Mouse (Mus musculus): ENCODE measurements around the gene Acads. TPM values are rescaled to one million over a fixed set of nuclear protein-coding genes. Genes with fewer than 3 reads are reported as not detected.

Acads gene
- polyA plus RNA-seq, 1 experiment = 95.9 TPM

DNA sequence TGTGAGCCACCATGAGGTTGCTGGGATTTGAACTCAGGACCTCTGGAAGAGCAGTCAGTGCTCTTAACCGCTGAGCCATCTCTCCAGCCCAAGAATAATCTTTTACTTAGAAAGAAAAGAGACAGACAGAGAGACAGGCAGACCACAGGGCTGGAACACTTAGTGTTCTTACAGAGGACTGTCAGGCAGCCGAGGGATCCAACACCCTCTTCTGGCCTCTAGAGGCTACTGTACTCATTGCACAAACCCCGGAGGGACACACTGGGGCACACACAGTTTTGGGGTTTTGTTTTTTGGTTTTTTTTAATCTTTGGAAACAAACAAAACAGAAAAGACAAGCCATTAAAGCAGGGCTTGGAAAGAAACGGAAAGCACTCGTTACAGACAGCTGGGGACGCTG is 10.2 kb upstream of the Acads start:
- TF ChIP-seq CTCF (IDR thresholded peaks at IDR 0.05; ENCODE audit: extremely low read depth, insufficient read length, insufficient replicate concordance, low read depth, low read length) = no peak
- no peak for TF ChIP-seq POLR2A (IDR thresholded peaks at IDR 0.05; ENCODE audit: low read depth, low read length)
- 92% methylated on average over 6 of the region's 6 CpGs for WGBS
- H3K4me1 ChIP-seq (ENCODE audit: control insufficient read depth, insufficient read depth, insufficient read length, low read length) = peaks cover 10% of the 10 kb centered on the region
- H3K27ac ChIP-seq (ENCODE audit: insufficient read depth, low read depth, low read length) = no peak overlapping the region
- H3K27me3 ChIP-seq (ENCODE audit: control insufficient read depth, insufficient read depth, low read length) = no peaks in the 10 kb centered on the region
- H3K4me3 ChIP-seq (ENCODE audit: low read depth, low read length) = no peak overlapping the region
- H3K36me3 ChIP-seq (ENCODE audit: control insufficient read depth, insufficient read depth, low read length) = peaks cover 28% of the 10 kb centered on the region

DNA sequence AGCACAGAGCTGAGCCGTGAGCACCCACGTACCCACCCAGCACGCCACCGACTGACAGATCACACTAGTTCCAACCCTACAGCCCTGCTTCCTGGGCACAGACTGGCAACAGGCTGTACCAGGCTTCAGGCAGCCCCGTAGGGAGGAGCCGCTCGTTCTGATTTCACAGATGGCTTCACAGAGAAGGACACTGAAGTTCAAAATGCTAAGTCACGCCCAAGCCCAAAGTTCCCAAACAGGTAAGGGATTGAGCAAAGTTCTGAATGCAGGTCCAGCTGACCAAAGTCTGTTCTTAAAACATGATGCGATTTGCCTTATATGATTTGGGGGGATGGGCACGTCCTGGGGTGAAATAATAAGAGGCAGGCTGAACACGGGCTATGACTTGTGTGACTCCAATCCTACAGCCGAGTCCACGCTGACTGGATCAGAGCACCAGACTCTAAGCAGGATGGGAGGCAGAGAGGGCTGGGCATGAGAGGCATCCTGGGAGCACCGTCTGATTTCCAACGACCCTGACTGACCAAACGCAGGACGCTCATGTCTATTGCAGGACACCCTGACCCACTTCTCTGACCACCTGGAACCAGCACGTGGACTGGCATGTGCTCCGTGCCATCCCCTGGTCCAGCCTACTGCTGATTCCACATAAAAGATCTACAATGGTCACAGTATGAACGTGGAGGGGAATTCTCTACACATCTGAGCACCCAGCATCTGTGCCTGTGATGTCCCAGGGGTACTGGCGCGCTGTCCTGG is 8.5 kb upstream of the Acads start:
- H3K4me3 ChIP-seq (ENCODE audit: low read depth, low read length) = no peak overlapping the region
- peaks cover 33% of the 10 kb centered on the region for H3K36me3 ChIP-seq (ENCODE audit: control insufficient read depth, insufficient read depth, low read length)
- no peak for TF ChIP-seq CTCF (IDR thresholded peaks at IDR 0.05; ENCODE audit: extremely low read depth, insufficient read length, insufficient replicate concordance, low read depth, low read length)
- no peak for TF ChIP-seq POLR2A (IDR thresholded peaks at IDR 0.05; ENCODE audit: low read depth, low read length)
- H3K27me3 ChIP-seq (ENCODE audit: control insufficient read depth, insufficient read depth, low read length) = no peaks in the 10 kb centered on the region
- H3K4me1 ChIP-seq (ENCODE audit: control insufficient read depth, insufficient read depth, insufficient read length, low read length) = peaks cover 4% of the 10 kb centered on the region
- H3K27ac ChIP-seq (ENCODE audit: insufficient read depth, low read depth, low read length) = no peak overlapping the region
- 87% methylated on average over 22 of the region's 22 CpGs for WGBS

DNA sequence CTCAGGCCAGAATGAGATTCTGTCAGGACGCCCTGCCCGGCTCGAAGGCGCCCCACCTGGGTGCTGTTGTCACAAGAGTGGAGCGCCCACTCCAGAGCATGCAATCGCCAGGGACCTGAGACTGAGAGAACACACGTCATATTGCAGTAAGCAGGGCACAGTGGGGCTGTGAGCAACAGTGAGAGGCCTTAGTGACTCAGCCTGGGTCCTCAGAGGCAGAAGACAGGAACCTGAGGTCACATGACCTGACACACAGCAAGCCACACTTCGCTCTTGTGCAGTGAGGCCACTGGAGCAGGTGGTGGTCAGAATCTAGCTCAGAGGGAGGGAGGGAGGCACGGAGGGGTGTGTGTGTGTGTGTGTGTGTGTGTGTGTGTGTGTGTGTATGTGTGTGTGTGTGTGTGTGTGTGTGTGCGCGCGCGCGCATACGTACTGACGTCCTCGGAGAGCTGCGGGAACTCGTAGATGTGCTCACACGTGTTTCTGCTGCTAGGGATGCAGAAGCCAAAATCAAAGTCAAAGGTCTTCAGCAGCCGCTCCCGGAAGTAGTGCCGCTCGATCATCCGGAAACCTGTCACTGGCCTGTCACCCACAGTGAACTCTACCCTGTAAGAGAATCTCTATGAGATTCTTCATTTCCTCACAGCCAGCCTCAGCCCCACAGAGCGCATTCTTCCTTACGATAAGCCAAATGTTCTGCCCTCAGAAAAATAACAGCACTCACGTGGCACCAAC is 7.6 kb upstream of the Acads start:
- Histone ChIP-seq H3K36me3 (ENCODE audit: control insufficient read depth, insufficient read depth, low read length) (peaks cover 33% of the 10 kb centered on the region), H3K4me3 (ENCODE audit: low read depth, low read length) (no peak overlapping the region), H3K4me1 (ENCODE audit: control insufficient read depth, insufficient read depth, insufficient read length, low read length) (peaks cover 4% of the 10 kb centered on the region), H3K27ac (ENCODE audit: insufficient read depth, low read depth, low read length) (0 out of 2 replicates have a peak overlapping the region, but pooled peaks have one; percentile 24), H3K27me3 (ENCODE audit: control insufficient read depth, insufficient read depth, low read length) (no peaks in the 10 kb centered on the region)
- 92% methylated on average over 28 of the region's 28 CpGs for WGBS
- TF ChIP-seq CTCF (IDR thresholded peaks at IDR 0.05; ENCODE audit: extremely low read depth, insufficient read length, insufficient replicate concordance, low read depth, low read length) (no peak), POLR2A (IDR thresholded peaks at IDR 0.05; ENCODE audit: low read depth, low read length) (no peak)

DNA sequence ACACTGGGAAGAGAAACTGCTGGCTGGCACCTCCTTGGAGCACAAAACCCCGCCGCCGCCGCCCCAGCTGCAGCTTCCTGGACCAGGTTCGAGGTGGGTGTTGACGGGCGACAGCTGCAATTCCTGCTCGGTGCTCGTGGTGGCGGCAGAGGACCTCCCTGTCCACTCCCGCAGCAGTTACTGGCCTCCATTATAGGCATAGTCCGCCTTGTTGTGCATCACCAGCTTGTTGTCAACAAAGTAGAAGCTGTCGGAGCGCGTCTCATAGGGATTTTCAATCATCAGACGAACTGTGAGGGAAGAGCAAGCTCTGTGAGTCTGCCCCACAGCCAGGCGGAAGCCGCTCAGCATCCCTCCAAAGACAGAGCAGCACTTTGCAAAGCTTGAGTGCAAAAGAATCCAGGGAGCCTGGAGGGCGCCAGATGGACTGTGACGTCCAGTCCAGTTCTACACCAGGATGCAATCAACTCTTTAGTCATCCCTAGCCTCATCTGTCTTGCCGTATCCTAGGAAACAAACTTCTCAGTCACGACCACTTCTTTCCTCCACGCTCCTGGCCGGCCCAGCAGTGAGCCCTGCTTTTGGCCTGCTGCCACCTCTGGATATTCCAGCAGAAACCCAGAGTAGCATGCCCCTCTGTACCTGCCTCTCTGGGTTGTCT is 6.2 kb upstream of the Acads start:
- H3K4me1 ChIP-seq (ENCODE audit: control insufficient read depth, insufficient read depth, insufficient read length, low read length) = peaks cover 4% of the 10 kb centered on the region
- H3K27ac ChIP-seq (ENCODE audit: insufficient read depth, low read depth, low read length) = no peak overlapping the region
- TF ChIP-seq POLR2A (IDR thresholded peaks at IDR 0.05; ENCODE audit: low read depth, low read length) (no peak), CTCF (IDR thresholded peaks at IDR 0.05; ENCODE audit: extremely low read depth, insufficient read length, insufficient replicate concordance, low read depth, low read length) (peak; percentile 84)
- peaks cover 33% of the 10 kb centered on the region for H3K36me3 ChIP-seq (ENCODE audit: control insufficient read depth, insufficient read depth, low read length)
- H3K27me3 ChIP-seq (ENCODE audit: control insufficient read depth, insufficient read depth, low read length) = no peaks in the 10 kb centered on the region
- no peak overlapping the region for H3K4me3 ChIP-seq (ENCODE audit: low read depth, low read length)
- WGBS = 28% methylated on average over 24 of the region's 24 CpGs

DNA sequence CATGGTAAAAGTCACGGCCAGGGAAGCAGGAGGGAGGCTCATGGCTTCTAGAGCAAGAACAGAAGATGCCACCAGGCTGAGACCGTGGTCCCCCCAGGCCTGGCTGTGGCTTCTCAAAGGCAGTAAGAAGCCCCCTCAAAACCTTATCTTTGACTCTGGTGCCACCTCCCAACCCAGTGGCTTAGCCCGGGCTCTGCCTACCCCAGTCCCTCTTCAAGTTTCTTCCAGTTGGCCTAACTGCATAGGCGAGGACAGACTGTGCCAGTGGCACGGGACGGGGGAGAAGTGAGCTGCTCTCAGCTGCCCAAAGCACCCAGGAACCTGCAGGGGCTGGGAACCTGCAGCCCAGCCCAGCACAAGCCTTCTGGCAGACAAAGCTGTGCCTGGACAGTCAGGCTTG is 5.5 kb upstream of the Acads start:
- peaks cover 4% of the 10 kb centered on the region for H3K4me1 ChIP-seq (ENCODE audit: control insufficient read depth, insufficient read depth, insufficient read length, low read length)
- no peaks in the 10 kb centered on the region for H3K27me3 ChIP-seq (ENCODE audit: control insufficient read depth, insufficient read depth, low read length)
- H3K36me3 ChIP-seq (ENCODE audit: control insufficient read depth, insufficient read depth, low read length) = peaks cover 29% of the 10 kb centered on the region
- H3K4me3 ChIP-seq (ENCODE audit: low read depth, low read length) = no peak overlapping the region
- TF ChIP-seq POLR2A (IDR thresholded peaks at IDR 0.05; ENCODE audit: low read depth, low read length) = no peak
- no peak for TF ChIP-seq CTCF (IDR thresholded peaks at IDR 0.05; ENCODE audit: extremely low read depth, insufficient read length, insufficient replicate concordance, low read depth, low read length)
- WGBS = 90% methylated on average over 6 of the region's 6 CpGs
- H3K27ac ChIP-seq (ENCODE audit: insufficient read depth, low read depth, low read length) = no peak overlapping the region

DNA sequence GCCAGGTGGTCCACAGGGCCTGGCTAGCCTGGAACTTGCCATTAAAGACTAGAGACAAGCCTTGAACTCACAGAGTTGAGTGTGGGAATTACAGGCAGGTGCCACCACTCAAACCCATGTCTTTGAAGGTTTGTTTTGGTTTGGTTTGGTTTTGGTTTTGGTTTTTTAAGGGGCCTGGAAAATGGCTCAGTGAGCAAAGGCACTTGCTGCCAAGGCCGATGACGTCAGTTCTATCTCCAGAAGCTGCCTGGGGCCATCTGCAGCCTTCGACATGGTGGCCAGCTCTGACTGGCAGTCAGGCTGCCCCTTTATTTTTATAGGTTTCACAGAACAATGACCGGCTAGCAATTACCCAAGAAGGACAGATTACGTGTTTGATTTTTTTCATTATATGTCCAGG is 1.8 kb upstream of the Acads start:
- WGBS = 91% methylated on average over 5 of the region's 5 CpGs
- TF ChIP-seq POLR2A (IDR thresholded peaks at IDR 0.05; ENCODE audit: low read depth, low read length) (no peak), CTCF (IDR thresholded peaks at IDR 0.05; ENCODE audit: extremely low read depth, insufficient read length, insufficient replicate concordance, low read depth, low read length) (no peak)

DNA sequence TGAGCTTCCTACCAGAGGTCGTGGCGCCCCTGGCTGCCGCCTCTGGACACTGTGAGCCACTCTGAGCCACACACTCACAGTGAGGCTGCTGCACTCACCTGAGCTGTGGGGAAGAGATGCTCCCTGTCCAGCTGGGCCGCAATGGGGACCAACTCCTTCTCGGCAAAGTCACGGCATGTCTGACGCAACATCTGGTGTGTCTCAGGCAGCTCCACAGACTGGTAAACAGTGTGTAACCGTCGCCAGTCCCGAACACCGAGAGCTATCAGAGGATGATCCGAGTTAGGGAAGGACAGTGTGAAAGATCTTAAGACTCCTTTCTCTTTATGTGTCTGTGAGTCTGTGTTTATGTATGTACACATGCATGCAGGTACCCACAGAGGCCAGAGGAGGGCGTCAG is 1.7 kb downstream of the Acads start:
- Histone ChIP-seq H3K36me3 (ENCODE audit: control insufficient read depth, insufficient read depth, low read length) (peaks cover 8% of the 10 kb centered on the region; the same call in 1 of the 2 replicates), H3K4me3 (ENCODE audit: low read depth, low read length) (no peak overlapping the region), H3K4me1 (ENCODE audit: control insufficient read depth, insufficient read depth, insufficient read length, low read length) (peaks cover 2% of the 10 kb centered on the region; the same call in 1 of the 2 replicates), H3K27me3 (ENCODE audit: control insufficient read depth, insufficient read depth, low read length) (no peaks in the 10 kb centered on the region), H3K27ac (ENCODE audit: insufficient read depth, low read depth, low read length) (no peak overlapping the region)
- TF ChIP-seq CTCF (IDR thresholded peaks at IDR 0.05; ENCODE audit: extremely low read depth, insufficient read length, insufficient replicate concordance, low read depth, low read length) = no peak
- TF ChIP-seq POLR2A (IDR thresholded peaks at IDR 0.05; ENCODE audit: low read depth, low read length) = no peak
- 86% methylated on average over 13 of the region's 13 CpGs for WGBS

More for the DNA sequence above, 1.8 kb upstream of the Acads start:
- Histone ChIP-seq H3K4me1 (ENCODE audit: control insufficient read depth, insufficient read depth, insufficient read length, low read length) (peaks cover 4% of the 10 kb centered on the region), H3K27ac (ENCODE audit: insufficient read depth, low read depth, low read length) (no peak overlapping the region), H3K27me3 (ENCODE audit: control insufficient read depth, insufficient read depth, low read length) (no peaks in the 10 kb centered on the region), H3K36me3 (ENCODE audit: control insufficient read depth, insufficient read depth, low read length) (peaks cover 17% of the 10 kb centered on the region), H3K4me3 (ENCODE audit: low read depth, low read length) (no peak overlapping the region)

Measured in small intestine, adult 2 months (tissue).